ENCODE assay signal across 16 mouse cellular contexts in genomic region chr9:107315791-107316190, GRCm38 (mm10). TPM values are rescaled to one million over a fixed set of nuclear protein-coding genes. Genes with fewer than 3 reads are reported as not detected.
DNase-seq lines count a peak whose midpoint lies in the region; ATAC-seq and TF ChIP-seq lines count a peak whose summit lies in the region.
"Had no signal": no experiment of that assay in that cellular context is flagged by ENCODE, and none has a peak within 500 bp of the region (broad histone marks: within the 10 kb centered on the region; RNA-seq: fewer than 3 reads in every experiment).

No protein-coding gene starts in this region.

- no peaks in the 10 kb centered on the region for H3K36me3 ChIP-seq in hindbrain, embryonic 13.5 days
- H3K36me3 ChIP-seq: heart, embryonic 13.5 days; hindbrain, embryonic 15.5 days; neural tube, embryonic 12.5 days had no signal

- no peak overlapping the region for H3K27ac ChIP-seq in hindbrain, embryonic 13.5 days
- H3K27ac ChIP-seq: heart, embryonic 13.5 days; hindbrain, embryonic 15.5 days; liver, embryonic 14.5 days; neural tube, embryonic 12.5 days had no signal

- no peak overlapping the region for H3K4me2 ChIP-seq in hindbrain, embryonic 13.5 days
- H3K4me2 ChIP-seq: heart, embryonic 13.5 days; hindbrain, embryonic 15.5 days; neural tube, embryonic 12.5 days had no signal

- no peak overlapping the region for H3K9ac ChIP-seq in hindbrain, embryonic 13.5 days
- H3K9ac ChIP-seq: heart, embryonic 13.5 days; hindbrain, embryonic 15.5 days; liver, embryonic 14.5 days; neural tube, embryonic 12.5 days had no signal

- peaks cover 9% of the 10 kb centered on the region for H3K4me1 ChIP-seq in lung, adult 2 months (ENCODE audit: control insufficient read depth, insufficient read depth, low read length)
- H3K4me1 ChIP-seq in hindbrain, embryonic 13.5 days (replicated peaks) = no peaks in the 10 kb centered on the region
- H3K4me1 ChIP-seq: hindbrain, embryonic 15.5 days; neural tube, embryonic 12.5 days had no signal

- H3K4me3 ChIP-seq in lung, adult 2 months (replicated peaks; ENCODE audit: extremely low read depth, low read depth, low read length) = no peak overlapping the region
- H3K4me3 ChIP-seq in hindbrain, embryonic 13.5 days = no peak overlapping the region
- H3K4me3 ChIP-seq: heart, embryonic 13.5 days; hindbrain, embryonic 15.5 days; neural tube, embryonic 12.5 days had no signal

- TF ChIP-seq POLR2A in lung, adult 2 months (IDR thresholded peaks at IDR 0.05; ENCODE audit: borderline replicate concordance, extremely low read depth, low read depth, low read length) = no peak

- no peaks in the 10 kb centered on the region for H3K9me3 ChIP-seq in hindbrain, embryonic 13.5 days
- H3K9me3 ChIP-seq: heart, embryonic 13.5 days; hindbrain, embryonic 15.5 days; neural tube, embryonic 12.5 days had no signal

- no peaks in the 10 kb centered on the region for H3K27me3 ChIP-seq in hindbrain, embryonic 13.5 days
- H3K27me3 ChIP-seq: heart, embryonic 13.5 days; hindbrain, embryonic 15.5 days; neural tube, embryonic 12.5 days; Patski had no signal

- no peak for ATAC-seq in hindbrain, embryonic 13.5 days (ENCODE audit: low FRiP score)
- ATAC-seq: forebrain, embryonic 14.5 days; intestine, postnatal 0 days; Patski had no signal

- peak; percentile 48 for DNase-seq in adrenal gland, postnatal 14 days
- no peak for DNase-seq in adrenal gland, adult 8-10 months
- DNase-seq in heart, postnatal 14 days = peak; percentile 27 to 40
- DNase-seq in heart, adult 9 months (ENCODE audit: low spot score in 2 of 2) = no peak
- peak; percentile 41 for DNase-seq in lung, postnatal 36 days
- DNase-seq in lung, adult 2 months = no peak
- DNase-seq in kidney, postnatal 36 days = peak; percentile 61 to 71
- DNase-seq: cerebellum, adult 9-11 months had no signal

- intact Hi-C loops in heart, postnatal 14 days (cut with DNase I) = no loop called here

- WGBS in lung, adult 2 months = 56% methylated on average over 2 of the region's 2 CpGs
- 72% methylated on average over 2 of the region's 2 CpGs for WGBS in hindbrain, embryonic 13.5 days

- TF ChIP-seq CTCF in lung, adult 2 months (IDR thresholded peaks at IDR 0.05; ENCODE audit: insufficient read depth, low read length) = no peak

RNA-seq across cellular contexts. Expression of gene Cish, which starts 20.0 kb away (rescaled TPM):
- 20.5 and 63.5 TPM in 2 replicates for total RNA-seq in adrenal gland, postnatal 14 days (2021)
- 10 to 100 TPM in 1 of 4 experiments, 1 to 10 TPM in 3; 4.1 to 62.8 (median 6.5) TPM for total RNA-seq in adrenal gland, adult 8-10 months (2022)
- total RNA-seq in heart, postnatal 14 days (2021) = 100 to 1,000 TPM; 232 TPM
- 61.1 and 72.2 TPM in 2 replicates for polyA plus RNA-seq in lung, adult 2 months (2012; rRNA removed)
- polyA plus RNA-seq in hindbrain, embryonic 13.5 days (2015; fragmentation: Nextera tagmentation; extraction: Ambion mirVana) = 8.4 and 9.6 TPM in 2 replicates

RNA-seq across cellular contexts. Expression of gene Hemk1, which starts 22.4 kb away (rescaled TPM):
- total RNA-seq in adrenal gland, postnatal 14 days (2021) = 23.1 and 23.9 TPM in 2 replicates
- total RNA-seq in adrenal gland, adult 8-10 months (2022) = 10 to 100 TPM; 11.6 to 19.6 (median 17.9) TPM
- total RNA-seq in heart, postnatal 14 days (2021) = 10 to 100 TPM; 19.7 to 21.2 TPM
- polyA plus RNA-seq in lung, adult 2 months (2012; rRNA removed) = 16.9 and 21.0 TPM in 2 replicates
- polyA plus RNA-seq in hindbrain, embryonic 13.5 days (2015; fragmentation: Nextera tagmentation; extraction: Ambion mirVana) = 17.0 and 17.4 TPM in 2 replicates

RNA-seq across cellular contexts. Expression of gene 6430571L13Rik, which starts 24.6 kb away (rescaled TPM):
- total RNA-seq in adrenal gland, postnatal 14 days (2021) = 2.3 and 2.8 TPM in 2 replicates
- 1 to 10 TPM; 1.0 to 1.6 (median 1.3) TPM for total RNA-seq in adrenal gland, adult 8-10 months (2022)
- 1 to 10 TPM; 7.0 to 7.4 TPM for total RNA-seq in heart, postnatal 14 days (2021)
- polyA plus RNA-seq in lung, adult 2 months (2012; rRNA removed) = 0.34 and 1.1 TPM in 2 replicates
- polyA plus RNA-seq in hindbrain, embryonic 13.5 days (2015; fragmentation: Nextera tagmentation; extraction: Ambion mirVana) = 7.8 and 8.3 TPM in 2 replicates

RNA-seq across cellular contexts. Expression of gene Mapkapk3, which starts 26.1 kb away (rescaled TPM):
- total RNA-seq in adrenal gland, postnatal 14 days (2021) = 34.9 and 42.8 TPM in 2 replicates
- total RNA-seq in adrenal gland, adult 8-10 months (2022) = 10 to 100 TPM; 32.7 to 41.4 (median 34.9) TPM
- total RNA-seq in heart, postnatal 14 days (2021) = 10 to 100 TPM; 29.5 to 31.4 TPM
- polyA plus RNA-seq in lung, adult 2 months (2012; rRNA removed) = 29.3 and 41.1 TPM in 2 replicates
- 2.8 and 3.7 TPM in 2 replicates for polyA plus RNA-seq in hindbrain, embryonic 13.5 days (2015; fragmentation: Nextera tagmentation; extraction: Ambion mirVana)

Comparison
In these comparisons a context has a peak if more than half of its experiments do, and no peak if none do; other contexts are left out.
1. DNase-seq: peak in adrenal gland, postnatal 14 days (single experiment), heart, postnatal 14 days (2 of 2), lung, postnatal 36 days (single experiment) and kidney, postnatal 36 days (2 of 2); none in adrenal gland, adult 8-10 months (single experiment), heart, adult 9 months (0 of 2) and lung, adult 2 months (single experiment).